Mouse (Mus musculus) kidney, postnatal 0 days (tissue): ENCODE data around the gene Pofut2. TPM values are rescaled to one million over a fixed set of nuclear protein-coding genes. Genes with fewer than 3 reads are reported as not detected.
A peak's percentile ranks its signal among the peaks of the same experiment; 100 is the strongest.

ENCODE experiments used
- ATAC-seq: fragments of 200-750 bp; cut with Nextera tagmentation; replicated peaks from 2 replicates; pipeline ENCODE4 v1.8.0; 2017; ENCODE audit warnings: low read depth, moderate number of reproducible peaks, moderate TSS enrichment, moderate library complexity; ENCODE audit not compliant: low FRiP score
- DNase-seq: peaks from one replicate; pipeline ENCODE4 v3.0.0-alpha.2; 2016; ENCODE audit warnings: low spot score
- H3K27ac ChIP-seq: fragments of 300-500 bp; sonication (generic); 2 replicates; pipeline ENCODE4 v1.5.1; 2014; ENCODE audit warnings: mild to moderate bottlenecking
- H3K27me3 ChIP-seq: fragments of 300-500 bp; sonication (generic); 2 replicates; pipeline ENCODE4 v1.6.1; 2014; ENCODE audit warnings: low read length, mixed read lengths; ENCODE audit not compliant: insufficient read depth
- H3K36me3 ChIP-seq: fragments of 300-500 bp; sonication (generic); 2 replicates; pipeline ENCODE4 v1.6.1; 2014; ENCODE audit warnings: low read length, mixed read lengths; ENCODE audit not compliant: insufficient read depth
- H3K4me1 ChIP-seq: fragments of 300-500 bp; sonication (generic); replicated peaks from 2 replicates; pipeline ENCODE4 v1.6.1; 2014; ENCODE audit warnings: antibody characterized with exemption, low read length, mixed read lengths; ENCODE audit not compliant: insufficient read depth
- H3K4me2 ChIP-seq: fragments of 300-500 bp; sonication (generic); 2 replicates; pipeline ENCODE4 v1.6.1; 2014; ENCODE audit warnings: mild to moderate bottlenecking, low read length, moderate library complexity, mixed read lengths
- H3K4me3 ChIP-seq: fragments of 300-500 bp; sonication (generic); replicated peaks from 2 replicates; pipeline ENCODE4 v1.5.1; 2014; ENCODE audit warnings: low read depth, low read length
- H3K9ac ChIP-seq: fragments of 300-500 bp; sonication (generic); 2 replicates; pipeline ENCODE4 v1.6.1; 2014; ENCODE audit warnings: low read depth, low read length
- H3K9me3 ChIP-seq: fragments of 300-500 bp; sonication (generic); replicated peaks from 2 replicates; pipeline ENCODE4 v1.6.1; 2016; ENCODE audit warnings: low read length, inconsistent platforms, mixed read lengths
- CTCF ChIP-seq: IDR thresholded peaks from 2 replicates; pipeline ENCODE4 v1.5.1; 2016; ENCODE audit warnings: antibody characterized with exemption, low read depth, mild to moderate bottlenecking, moderate library complexity
- WGBS: fragments of 180-500 bp; shearing (Covaris S2); extraction: QIAGEN DNeasy Blood & Tissue Kit; methylation state at CpG from one replicate; pipeline ENCODE4 v1.1.7; 2014; 5-methylcytosine and 5-hydroxymethylcytosine counted together
- polyA plus RNA-seq: library from polyadenylated mRNA; unstranded; fragments of >200 nt; fragmentation: Nextera tagmentation; extraction: Ambion mirVana; gene quantifications from 2 replicates; pipeline ENCODE4 v1.2.1, GENCODE M21; 2015

The Pofut2 gene
- polyA plus RNA-seq, 1 experiment from 2014 or later = 96.9 TPM

- H3K9ac ChIP-seq = no peak overlapping the region
- peak overlapping the region; percentile 62 for H3K27ac ChIP-seq
- no peak overlapping the region for H3K4me2 ChIP-seq
- no peaks in the 10 kb centered on the region for H3K9me3 ChIP-seq
- no peaks in the 10 kb centered on the region for H3K27me3 ChIP-seq
- H3K4me3 ChIP-seq = no peak overlapping the region
- no peaks in the 10 kb centered on the region for H3K36me3 ChIP-seq
- 48% methylated on average over 8 of the region's 8 CpGs for WGBS
- H3K4me1 ChIP-seq = peaks cover 33% of the 10 kb centered on the region
- DNase-seq (peak; percentile 85), ATAC-seq (no peak)
- TF ChIP-seq CTCF = no peak
Observed at GRCm38 (mm10) chr10:77214586-77214985, 44.4 kb upstream of the Pofut2 start.

- WGBS = 62% methylated on average over 4 of the region's 4 CpGs
- H3K4me1 ChIP-seq = peaks cover 33% of the 10 kb centered on the region
- H3K4me2 ChIP-seq = no peak overlapping the region
- H3K27ac ChIP-seq = peak overlapping the region; percentile 62
- no peaks in the 10 kb centered on the region for H3K9me3 ChIP-seq
- no peaks in the 10 kb centered on the region for H3K27me3 ChIP-seq
- DNase-seq = no peak
- H3K9ac ChIP-seq = no peak overlapping the region
- no peak overlapping the region for H3K4me3 ChIP-seq
- no peak for ATAC-seq
- TF ChIP-seq CTCF = no peak
- no peaks in the 10 kb centered on the region for H3K36me3 ChIP-seq
Observed at GRCm38 (mm10) chr10:77215641-77216040, 43.4 kb upstream of the Pofut2 start.

GRCm38 (mm10) chr10:77216313-77216712, 42.7 kb upstream of the Pofut2 start:
- no peaks in the 10 kb centered on the region for H3K27me3 ChIP-seq
- H3K9ac ChIP-seq = no peak overlapping the region
- TF ChIP-seq CTCF = no peak
- ATAC-seq (no peak), DNase-seq (no peak)
- no peaks in the 10 kb centered on the region for H3K9me3 ChIP-seq
- 71% methylated on average over 2 of the region's 2 CpGs for WGBS
- no peak overlapping the region for H3K4me2 ChIP-seq
- H3K4me3 ChIP-seq = no peak overlapping the region
- no peaks in the 10 kb centered on the region for H3K36me3 ChIP-seq
- H3K27ac ChIP-seq = peak overlapping the region; percentile 62; the same call in 1 of the 2 replicates
- H3K4me1 ChIP-seq = peaks cover 31% of the 10 kb centered on the region

GRCm38 (mm10) chr10:77217155-77217731, 41.8 kb upstream of the Pofut2 start:
- H3K4me1 ChIP-seq = peaks cover 22% of the 10 kb centered on the region
- H3K36me3 ChIP-seq = no peaks in the 10 kb centered on the region
- no peak overlapping the region for H3K4me3 ChIP-seq
- TF ChIP-seq CTCF = no peak
- peak overlapping the region; percentile 61 for H3K27ac ChIP-seq
- no peaks in the 10 kb centered on the region for H3K9me3 ChIP-seq
- H3K9ac ChIP-seq = no peak overlapping the region
- ATAC-seq (peak; percentile 27; the same call in 1 of the 2 replicates), DNase-seq (peak; percentile 50)
- H3K4me2 ChIP-seq = no peak overlapping the region
- no peaks in the 10 kb centered on the region for H3K27me3 ChIP-seq
- WGBS = 38% methylated on average over 6 of the region's 6 CpGs

- 0 out of 2 replicates have a peak overlapping the region, but pooled peaks have one; percentile 61 for H3K27ac ChIP-seq
- peaks cover 18% of the 10 kb centered on the region for H3K4me1 ChIP-seq
- no peak for TF ChIP-seq CTCF
- WGBS = 85% methylated on average over 4 of the region's 4 CpGs
- H3K4me3 ChIP-seq = no peak overlapping the region
- DNase-seq (no peak), ATAC-seq (no peak)
- H3K27me3 ChIP-seq = no peaks in the 10 kb centered on the region
- H3K4me2 ChIP-seq = no peak overlapping the region
- no peaks in the 10 kb centered on the region for H3K36me3 ChIP-seq
- H3K9me3 ChIP-seq = no peaks in the 10 kb centered on the region
- no peak overlapping the region for H3K9ac ChIP-seq
Observed at GRCm38 (mm10) chr10:77218059-77218458, 41.0 kb upstream of the Pofut2 start.

DNA sequence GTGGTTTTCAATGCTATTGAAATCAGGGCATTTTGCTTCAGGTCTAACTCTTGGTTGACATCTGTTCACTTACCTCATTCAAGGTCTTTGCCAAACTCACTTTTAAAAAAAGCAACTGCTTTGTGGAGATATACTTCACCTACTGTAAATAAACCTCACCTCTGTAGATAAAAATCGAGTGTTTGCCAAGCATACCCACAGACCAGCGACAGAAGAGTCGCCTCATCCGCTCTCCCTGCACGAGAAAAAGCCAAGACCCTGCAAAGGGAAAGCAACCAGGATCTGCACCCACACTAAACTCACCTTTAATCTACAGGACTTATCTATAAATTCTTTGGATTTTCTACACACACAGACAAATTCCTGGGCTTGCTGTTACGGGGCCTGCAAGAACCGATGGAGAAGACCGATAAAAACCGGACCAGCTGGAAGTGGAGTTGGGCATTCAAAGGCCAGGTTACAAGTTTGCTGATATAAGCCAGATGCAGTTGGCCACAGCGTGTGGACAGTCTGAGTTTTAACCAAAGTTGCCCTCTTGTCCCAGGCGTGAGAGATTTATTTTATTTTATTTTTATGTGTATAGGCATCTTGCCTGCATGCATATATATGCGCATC, 39.5 kb upstream of the Pofut2 start:
- ATAC-seq (no peak), DNase-seq (no peak)
- H3K9me3 ChIP-seq = no peaks in the 10 kb centered on the region
- TF ChIP-seq CTCF = no peak
- 82% methylated on average over 12 of the region's 12 CpGs for WGBS
- H3K27ac ChIP-seq = no peak overlapping the region
- no peak overlapping the region for H3K4me2 ChIP-seq
- H3K36me3 ChIP-seq = no peaks in the 10 kb centered on the region
- H3K4me3 ChIP-seq = no peak overlapping the region
- H3K4me1 ChIP-seq = peaks cover 18% of the 10 kb centered on the region
- H3K27me3 ChIP-seq = no peaks in the 10 kb centered on the region
- H3K9ac ChIP-seq = no peak overlapping the region
